Mouse (Mus musculus) liver, embryonic 14.5 days (tissue): ENCODE data around the gene Grin2b. TPM values are rescaled to one million over a fixed set of nuclear protein-coding genes. Genes with fewer than 3 reads are reported as not detected.

ENCODE experiments used
- ATAC-seq: fragments of 200-750 bp; cut with Nextera tagmentation; 2 replicates; pipeline ENCODE4 v1.8.0; 2017; ENCODE audit warnings: moderate number of reproducible peaks, mild to moderate bottlenecking, moderate library complexity; ENCODE audit not compliant: insufficient read depth
- DNase-seq, 3 experiments: peaks; one replicate each; pipeline ENCODE4 v3.0.0-alpha.2; 2012 to 2013; ENCODE audit warnings: low read depth in 3 of 3, low spot score in 3 of 3
- H3K27ac ChIP-seq: fragments of 300-500 bp; sonication (generic); 2 replicates; pipeline ENCODE4 v1.5.1; 2014; ENCODE audit warnings: moderate library complexity, mild to moderate bottlenecking, control low read depth, inconsistent platforms
- H3K27me3 ChIP-seq: fragments of 300-500 bp; sonication (generic); 2 replicates; pipeline ENCODE4 v1.6.1; 2014; ENCODE audit warnings: mild to moderate bottlenecking, low read length, moderate library complexity; ENCODE audit not compliant: control insufficient read depth, insufficient read depth
- H3K36me3 ChIP-seq: fragments of 300-500 bp; sonication (generic); replicated peaks from 2 replicates; pipeline ENCODE4 v1.6.1; 2014; ENCODE audit warnings: low read depth; ENCODE audit not compliant: control insufficient read depth, insufficient read depth
- H3K4me1 ChIP-seq, 2 experiments: fragments of 200-500 bp in 1 of 2; fragments of 300-500 bp in 1 of 2; sonication (generic) in 1 of 2; replicated peaks; 2 replicates each; pipeline ENCODE4 v1.6.1; 2012 to 2014; ENCODE audit warnings: antibody characterized with exemption in 1 of 2, inconsistent platforms in 1 of 2, low read length in 1 of 2; ENCODE audit not compliant: control insufficient read depth in 2 of 2, insufficient read depth in 2 of 2
- H3K4me2 ChIP-seq: fragments of 300-500 bp; sonication (generic); 2 replicates; pipeline ENCODE4 v1.6.1; 2014; ENCODE audit warnings: low read depth, mild to moderate bottlenecking, control low read depth, moderate library complexity
- H3K4me3 ChIP-seq, 2 experiments: fragments of 200-500 bp in 1 of 2; fragments of 300-500 bp in 1 of 2; sonication (generic) in 1 of 2; 2 replicates each; pipeline ENCODE4 v1.5.1; 2012 to 2014; ENCODE audit warnings: low read depth in 2 of 2, low read length in 2 of 2, mild to moderate bottlenecking in 2 of 2, control low read depth in 1 of 2, inconsistent platforms in 1 of 2, moderate library complexity in 1 of 2; ENCODE audit not compliant: insufficient read depth in 1 of 2
- H3K9ac ChIP-seq: fragments of 300-500 bp; sonication (generic); replicated peaks from 2 replicates; pipeline ENCODE4 v1.6.1; 2014; ENCODE audit warnings: mild to moderate bottlenecking, control low read depth, moderate library complexity
- H3K9me3 ChIP-seq: fragments of 300-500 bp; sonication (generic); 2 replicates; pipeline ENCODE4 v1.6.1; 2016; ENCODE audit warnings: low read length, mixed read lengths; ENCODE audit not compliant: control insufficient read depth
- CTCF ChIP-seq: IDR thresholded peaks from 2 replicates; pipeline ENCODE4 v1.5.1; 2016; ENCODE audit warnings: antibody characterized with exemption, low read depth, control low read depth
- EP300 ChIP-seq: IDR thresholded peaks from 2 replicates; pipeline ENCODE4 v1.6.1; 2016; ENCODE audit warnings: antibody characterized with exemption, low read depth
- WGBS: fragments of 180-500 bp; shearing (Covaris S2); extraction: QIAGEN DNeasy Blood & Tissue Kit; methylation state at CpG from one replicate; pipeline ENCODE4 v1.1.7; 2014; ENCODE audit not compliant: insufficient replicate concordance; 5-methylcytosine and 5-hydroxymethylcytosine counted together
- polyA plus RNA-seq, 2 experiments: library from polyadenylated mRNA; depleted of rRNA in 1 of 2; stranded (reverse) in 1 of 2; unstranded in 1 of 2; fragments of >200 nt; fragmentation: Nextera tagmentation in 1 of 2; extraction: Ambion mirVana in 1 of 2; gene quantifications; 2 replicates each; pipeline versions ENCODE4 v1.2.1 to v1.2.3; 2012 to 2014

The Grin2b gene
- polyA plus RNA-seq, 2 experiments, result under 0.01 TPM; not detected in 1

DNA sequence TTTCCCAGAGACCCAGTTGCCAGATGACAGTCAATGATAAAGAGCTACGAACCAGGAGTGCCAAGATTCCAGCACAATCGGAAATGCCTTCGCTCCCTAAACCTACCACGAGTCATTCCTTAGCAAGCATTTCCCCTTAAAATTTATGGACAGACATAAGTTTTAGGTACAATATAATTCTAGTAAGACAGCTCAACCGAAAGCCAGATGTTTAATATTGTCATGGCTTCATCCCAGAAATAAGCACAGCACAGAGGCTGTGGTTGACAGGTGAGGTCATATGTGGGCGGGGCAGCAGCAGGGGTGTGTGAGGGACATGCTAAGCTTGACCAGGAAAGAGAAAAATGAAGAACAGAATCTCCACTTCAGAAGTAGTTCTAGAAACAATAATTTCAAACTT, 33.3 kb downstream of the Grin2b start:
- ATAC-seq, result no peak
- no peak overlapping the region for H3K27ac ChIP-seq
- H3K36me3 ChIP-seq, result no peaks in the 10 kb centered on the region
- no peak overlapping the region for H3K4me3 ChIP-seq
- WGBS, result 59% methylated on average over 6 of the region's 6 CpGs
- no peak for TF ChIP-seq CTCF
- no peak for TF ChIP-seq EP300
- no peaks in the 10 kb centered on the region for H3K9me3 ChIP-seq
- H3K4me1 ChIP-seq, result no peaks in the 10 kb centered on the region
- no peaks in the 10 kb centered on the region for H3K27me3 ChIP-seq
- no peak overlapping the region for H3K4me2 ChIP-seq
- H3K9ac ChIP-seq, result no peak overlapping the region
- no peak for DNase-seq

DNA sequence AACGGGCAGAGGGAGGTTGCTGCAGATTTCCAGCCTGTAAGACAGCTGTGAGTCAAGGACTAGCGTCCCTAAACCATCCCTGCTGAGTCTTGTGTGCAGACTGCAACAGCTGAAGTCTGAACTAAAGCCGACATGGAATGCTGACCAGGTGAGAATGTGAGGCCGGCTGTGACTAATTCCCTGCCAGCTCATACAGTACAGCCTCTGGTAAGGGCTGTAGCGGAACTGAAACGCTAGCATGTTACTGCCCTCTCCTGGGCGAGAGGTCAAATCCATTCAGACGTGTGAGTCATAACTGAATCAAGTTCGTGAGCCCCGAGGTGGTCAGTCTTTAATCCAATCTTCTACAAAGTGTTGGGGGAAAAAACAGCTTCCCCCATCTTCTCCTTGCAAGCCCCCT, 42.9 kb downstream of the Grin2b start:
- no peak for ATAC-seq
- no peaks in the 10 kb centered on the region for H3K9me3 ChIP-seq
- whole genome bisulfite sequencing, result 26% methylated on average over 10 of the region's 10 CpGs
- H3K27me3 ChIP-seq, result no peaks in the 10 kb centered on the region
- no peak overlapping the region for H3K4me3 ChIP-seq
- no peak overlapping the region for H3K27ac ChIP-seq
- DNase-seq, result no peak
- H3K9ac ChIP-seq, result no peak overlapping the region
- TF ChIP-seq CTCF, result peak; percentile 21; the same call in 1 of the 2 replicates
- no peak for TF ChIP-seq EP300
- H3K4me2 ChIP-seq, result no peak overlapping the region
- H3K36me3 ChIP-seq, result no peaks in the 10 kb centered on the region
- no peaks in the 10 kb centered on the region for H3K4me1 ChIP-seq

DNA sequence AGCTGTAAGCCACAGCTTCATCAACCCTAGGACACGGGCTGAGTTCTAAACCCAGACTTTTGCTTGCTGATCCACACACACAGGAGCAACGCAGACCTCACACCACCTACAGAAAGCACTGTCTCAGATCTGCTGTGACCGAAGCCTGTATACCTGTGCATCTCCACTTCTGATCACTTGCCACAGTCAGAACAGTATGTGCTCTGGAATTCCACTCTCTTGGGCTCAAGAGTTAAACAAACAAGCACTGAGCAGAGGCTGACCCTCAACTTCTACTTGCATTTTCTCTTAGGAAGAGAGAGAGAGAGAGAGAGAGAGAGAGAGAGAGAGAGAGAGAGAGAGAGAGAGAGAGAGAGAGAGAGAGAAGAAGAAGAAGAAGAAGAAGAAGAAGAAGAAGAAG, 50.7 kb downstream of the Grin2b start:
- no peaks in the 10 kb centered on the region for H3K4me1 ChIP-seq
- H3K27me3 ChIP-seq, result no peaks in the 10 kb centered on the region
- TF ChIP-seq EP300 (no peak), CTCF (no peak)
- H3K36me3 ChIP-seq, result no peaks in the 10 kb centered on the region
- no peaks in the 10 kb centered on the region; the same call in 1 of the 2 replicates for H3K9me3 ChIP-seq
- no peak for ATAC-seq
- WGBS, result 51% methylated on average over 3 of the region's 3 CpGs
- no peak overlapping the region for H3K4me3 ChIP-seq
- H3K9ac ChIP-seq, result no peak overlapping the region
- no peak for DNase-seq
- H3K4me2 ChIP-seq, result no peak overlapping the region
- H3K27ac ChIP-seq, result no peak overlapping the region

DNA sequence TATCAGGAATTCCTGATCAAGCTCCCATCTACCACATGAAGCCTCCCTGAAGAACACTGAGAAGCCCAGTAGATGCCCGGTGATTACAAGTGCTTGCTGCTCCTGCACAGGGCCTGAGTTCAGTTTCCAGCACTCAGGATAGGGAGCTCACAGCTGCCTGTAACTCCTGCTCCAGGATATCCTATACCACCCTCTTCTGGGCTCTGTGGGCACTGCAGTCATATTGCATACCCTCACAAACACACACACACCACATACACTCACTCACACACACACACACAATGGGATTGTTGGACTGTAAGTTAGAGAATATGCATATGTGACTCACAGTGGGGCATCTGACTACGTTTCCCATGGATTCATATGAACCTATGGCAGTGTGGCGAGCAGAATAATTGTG, 55.9 kb downstream of the Grin2b start:
- Histone ChIP-seq H3K27me3 (no peaks in the 10 kb centered on the region), H3K9ac (no peak overlapping the region), H3K4me3 (no peak overlapping the region), H3K4me2 (no peak overlapping the region), H3K4me1 (no peaks in the 10 kb centered on the region), H3K36me3 (no peaks in the 10 kb centered on the region), H3K9me3 (no peaks in the 10 kb centered on the region), H3K27ac (no peak overlapping the region)
- no peak for DNase-seq
- 55% methylated on average over 3 of the region's 3 CpGs for WGBS
- TF ChIP-seq EP300 (no peak), CTCF (0 out of 2 replicates have a peak, but pooled peaks have one; percentile 15)
- ATAC-seq, result no peak

DNA sequence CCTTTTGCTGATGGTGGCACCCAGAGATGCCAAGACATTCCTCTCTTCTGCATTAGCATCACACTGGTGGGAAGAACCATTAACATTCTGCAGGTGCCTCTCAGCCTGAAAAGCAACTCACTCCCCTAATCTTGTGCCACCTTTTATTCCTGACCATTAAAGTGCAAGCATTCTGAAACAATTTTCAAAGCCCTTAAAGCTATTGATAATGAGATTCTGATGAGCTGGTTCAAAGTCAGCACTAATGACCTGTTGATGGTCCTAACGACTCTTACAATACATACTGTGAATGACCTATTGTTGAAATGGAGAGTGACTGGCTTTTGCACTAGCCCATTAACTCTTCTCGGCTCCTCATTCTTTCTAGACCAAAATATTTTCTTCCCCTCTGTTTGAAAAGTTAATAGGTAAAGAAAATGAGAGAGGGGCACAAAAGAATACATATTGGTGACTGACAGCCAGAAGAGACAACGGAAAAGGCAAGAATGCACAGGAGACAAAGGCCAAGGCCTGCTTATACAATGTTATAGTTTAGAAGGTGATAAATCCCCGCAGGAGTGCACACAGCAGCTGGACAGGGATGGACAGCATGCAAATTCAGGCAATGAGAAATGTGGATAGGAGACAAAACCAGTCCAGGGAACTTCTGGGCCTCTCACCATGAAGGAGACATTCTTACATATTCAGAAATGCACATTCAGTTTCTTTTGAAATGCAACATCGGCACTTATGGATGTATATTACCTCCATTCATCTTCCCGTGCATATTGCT, 59.5 kb downstream of the Grin2b start:
- DNase-seq (no peak), ATAC-seq (no peak)
- H3K36me3 ChIP-seq, result no peaks in the 10 kb centered on the region
- H3K27ac ChIP-seq, result no peak overlapping the region
- 54% methylated on average over 6 of the region's 6 CpGs for WGBS
- H3K27me3 ChIP-seq, result no peaks in the 10 kb centered on the region
- H3K4me2 ChIP-seq, result no peak overlapping the region
- TF ChIP-seq CTCF, result no peak
- TF ChIP-seq EP300, result no peak
- no peaks in the 10 kb centered on the region for H3K4me1 ChIP-seq
- no peak overlapping the region for H3K9ac ChIP-seq
- H3K4me3 ChIP-seq, result no peak overlapping the region
- no peaks in the 10 kb centered on the region for H3K9me3 ChIP-seq
